In genomic region chr11:100819626-100820025, GRCm38 (mm10) we compare ENCODE assay signal across 1 mouse cellular context.
TF ChIP-seq lines count a peak whose summit lies in the region.

No protein-coding gene starts in this region.

TF ChIP-seq in MEL, 35 proteins besides CTCF, POLR2A, EP300 and RAD21:
- TF ChIP-seq ZNF384 (IDR thresholded peaks at IDR 0.05; ENCODE audit: low read depth, low read length) (no peak), ZC3H11A (IDR thresholded peaks at IDR 0.05; ENCODE audit: low read depth, low read length) (no peak), BHLHE40 (IDR thresholded peaks at IDR 0.05; ENCODE audit: borderline replicate concordance, low read depth, low read length) (peak; percentile 54; the same call in 1 of the 2 replicates), TCF12 (IDR thresholded peaks at IDR 0.05; ENCODE audit: low read depth, low read length) (peak; percentile 74), JUND (IDR thresholded peaks at IDR 0.05; ENCODE audit: low read depth, low read length) (no peak), MAFK (IDR thresholded peaks at IDR 0.05; ENCODE audit: borderline replicate concordance, low read depth, low read length) (no peak), SIN3A (IDR thresholded peaks at IDR 0.05; ENCODE audit: low read length) (peak; percentile 44; the same call in 1 of the 2 replicates), MAX (IDR thresholded peaks at IDR 0.05; ENCODE audit: low read length) (peak; percentile 92), MXI1 (IDR thresholded peaks at IDR 0.05; ENCODE audit: low read depth, low read length) (peak; percentile 46; the same call in 1 of the 2 replicates), RCOR1 (IDR thresholded peaks at IDR 0.05; ENCODE audit: low read depth, low read length) (peak; percentile 53; the same call in 1 of the 2 replicates), CHD1 (IDR thresholded peaks at IDR 0.05; ENCODE audit: low read depth, low read length) (no peak), MYB (IDR thresholded peaks at IDR 0.05; ENCODE audit: low read depth, low read length) (peak; percentile 80), MAZ (IDR thresholded peaks at IDR 0.05; ENCODE audit: low read depth, low read length) (no peak), NELFE (IDR thresholded peaks at IDR 0.05; ENCODE audit: low read depth, low read length) (no peak), POLR2AphosphoS5 (IDR thresholded peaks at IDR 0.05; ENCODE audit: borderline replicate concordance, low read depth, low read length) (no peak), TBP (IDR thresholded peaks at IDR 0.05; ENCODE audit: low read depth, low read length) (0 out of 2 replicates have a peak, but pooled peaks have one; percentile 41), UBTF (IDR thresholded peaks at IDR 0.05; ENCODE audit: borderline replicate concordance, insufficient read depth, low read depth, low read length) (0 out of 2 replicates have a peak, but pooled peaks have one; percentile 46), POLR2AphosphoS2 (IDR thresholded peaks at IDR 0.05; ENCODE audit: low read length) (no peak), ETS1 (IDR thresholded peaks at IDR 0.05; ENCODE audit: low read depth, low read length) (no peak), GABPA (IDR thresholded peaks at IDR 0.05; ENCODE audit: low read depth, low read length) (no peak), USF1 (IDR thresholded peaks at IDR 0.05; ENCODE audit: low read depth, low read length) (no peak), TAL1 (IDR thresholded peaks at IDR 0.05; ENCODE audit: low read length) (peak; percentile 43; the same call in 1 of the 2 replicates), ZKSCAN1 (IDR thresholded peaks at IDR 0.05; ENCODE audit: low read depth, low read length) (no peak), USF2 (IDR thresholded peaks at IDR 0.05; ENCODE audit: borderline replicate concordance in 1 of 2, insufficient read depth in 1 of 2, low read depth in 1 of 2, low read length in 2 of 2) (no peak), CHD2 (IDR thresholded peaks at IDR 0.05; ENCODE audit: low read length) (no peak), NRF1 (IDR thresholded peaks at IDR 0.05; ENCODE audit: insufficient read depth, low read depth, low read length, poor library complexity, severe bottlenecking) (no peak), HCFC1 (IDR thresholded peaks at IDR 0.05; ENCODE audit: low read depth, low read length) (no peak), MEF2A (IDR thresholded peaks at IDR 0.05; ENCODE audit: extremely low read depth, insufficient replicate concordance, low read depth, low read length, poor library complexity, severe bottlenecking) (no peak), ZMIZ1 (IDR thresholded peaks at IDR 0.05; ENCODE audit: low read depth, low read length) (no peak), ELF1 (IDR thresholded peaks at IDR 0.05; ENCODE audit: low read depth, low read length) (no peak), SMC3 (IDR thresholded peaks at IDR 0.05; ENCODE audit: low read depth, low read length) (no peak), GATA1 (IDR thresholded peaks at IDR 0.05; ENCODE audit: low read depth, low read length) (peak; percentile 87), MYC (IDR thresholded peaks at IDR 0.05; ENCODE audit: low read depth, low read length) (peak; percentile 58; the same call in 1 of the 2 replicates), E2F4 (IDR thresholded peaks at IDR 0.05; ENCODE audit: borderline replicate concordance, low read depth, low read length) (no peak), KAT2A (conservative IDR thresholded peaks at IDR 0.05; ENCODE audit: low read depth, low read length) (no peak)
